Comparison of ENCODE assay signal across 8 mouse cellular contexts in genomic region chr8:95887578-95888284, GRCm38 (mm10). TPM values are rescaled to one million over a fixed set of nuclear protein-coding genes. Genes with fewer than 3 reads are reported as not detected.
DNase-seq lines count a peak whose midpoint lies in the region; ATAC-seq and TF ChIP-seq lines count a peak whose summit lies in the region.

No protein-coding gene starts in this region.

- peaks cover 28% of the 10 kb centered on the region for H3K4me1 ChIP-seq in hindbrain, embryonic 13.5 days (replicated peaks)

- under 1% methylated on average over 38 of the region's 38 CpGs for WGBS in hindbrain, embryonic 13.5 days

- no peaks in the 10 kb centered on the region for H3K36me3 ChIP-seq in hindbrain, embryonic 13.5 days

- H3K4me3 ChIP-seq in hindbrain, embryonic 13.5 days: peak overlapping the region; percentile 92

- TF ChIP-seq CTCF in Patski (IDR thresholded peaks at IDR 0.05): no peak

- peak; percentile 88 for ATAC-seq in Patski
- peak; percentile 96 for ATAC-seq in hindbrain, embryonic 13.5 days (ENCODE audit: low FRiP score)

- H3K27ac ChIP-seq in hindbrain, embryonic 13.5 days: peak overlapping the region; percentile 84

- DNase-seq in Patski (ENCODE audit: low read depth, low spot score): no peak
- peak; percentile 92 to 93 for DNase-seq in cerebellum, postnatal 14 days
- DNase-seq in frontal cortex, postnatal 14 days (ENCODE audit: low spot score in 2 of 2): peak; percentile 78 to 79
- DNase-seq in layer of hippocampus, postnatal 36 days: peak; percentile 83
- DNase-seq in lung, postnatal 25 days (ENCODE audit: low spot score): peak; percentile 70
- DNase-seq in retina, embryonic 14.5 days (ENCODE audit: low spot score): peak; percentile 84
- DNase-seq in thymus, postnatal 36 days: peak; percentile 66 to 73

- H3K4me2 ChIP-seq in hindbrain, embryonic 13.5 days: peak overlapping the region; percentile 79

- H3K9ac ChIP-seq in hindbrain, embryonic 13.5 days: peak overlapping the region; percentile 86

- POLR2A ChIA-PET in Patski (lab: Charles Lee): no interaction called here

- no peaks in the 10 kb centered on the region for H3K9me3 ChIP-seq in hindbrain, embryonic 13.5 days

- in situ Hi-C loops in Patski (cut with MboI; ENCODE audit: low pct_unique_long_range_greater_than_20kb): no loop called here

- no peaks in the 10 kb centered on the region for H3K27me3 ChIP-seq in Patski
- H3K27me3 ChIP-seq in hindbrain, embryonic 13.5 days: no peaks in the 10 kb centered on the region

- CTCF ChIA-PET in Patski (lab: Charles Lee): interaction anchor here (1.3 to 2.7 kb wide), 2 partner anchors 8 to 34 kb away, joined by 4 to 10 read pairs; partner anchors contain the start of gene Slc38a7

RNA-seq across cellular contexts. Expression of gene Got2, which starts 0.6 kb away (rescaled TPM):
- polyA plus RNA-seq in Patski (2021): 371 TPM
- 186 and 188 TPM in 2 replicates for polyA plus RNA-seq in hindbrain, embryonic 13.5 days (2015; fragmentation: Nextera tagmentation; extraction: Ambion mirVana)
- total RNA-seq in layer of hippocampus, postnatal 36 days (2021): 100 to 1,000 TPM; 214 to 219 TPM

RNA-seq across cellular contexts. Expression of gene Slc38a7, which starts 34.4 kb away (rescaled TPM):
- 29.1 TPM for polyA plus RNA-seq in Patski (2021)
- 20.8 and 24.6 TPM in 2 replicates for polyA plus RNA-seq in hindbrain, embryonic 13.5 days (2015; fragmentation: Nextera tagmentation; extraction: Ambion mirVana)
- 10 to 100 TPM; 30.7 to 31.4 TPM for total RNA-seq in layer of hippocampus, postnatal 36 days (2021)
